Mouse (Mus musculus) embryonic fibroblast, embryonic 13.5 days (primary cell): ENCODE data around the gene Clcn2.

Experiments used
- CTCF ChIP-seq: IDR thresholded peaks from 2 replicates; pipeline ENCODE4 v1.5.1; 2011; ENCODE audit warnings: mild to moderate bottlenecking, control low read depth, low read length, moderate library complexity, borderline replicate concordance; ENCODE audit not compliant: insufficient read depth
- POLR2A ChIP-seq: IDR thresholded peaks from 2 replicates; pipeline ENCODE4 v1.6.1; 2011; ENCODE audit warnings: low read depth, mild to moderate bottlenecking, control low read depth, low read length, moderate library complexity

- TF ChIP-seq CTCF (no peak), POLR2A (no peak)
These were observed 64.2 kb downstream of the Clcn2 start for GRCm38 (mm10) chr16:20653315-20653714.
